Mouse (Mus musculus): ENCODE data around the gene Btbd35f27. TPM values are rescaled to one million over a fixed set of nuclear protein-coding genes. Genes with fewer than 3 reads are reported as not detected.
"Not testable (repeated sequence)": the region's sequence is repeated elsewhere in the genome, so short reads cannot be mapped to it uniquely, and the experiment has no call there.

The Btbd35f27 gene
- total RNA-seq (2014; fragmentation: Nextera tagmentation) (not detected in 2 replicates), total RNA-seq (2017) (not detected in 2 replicates)

DNA sequence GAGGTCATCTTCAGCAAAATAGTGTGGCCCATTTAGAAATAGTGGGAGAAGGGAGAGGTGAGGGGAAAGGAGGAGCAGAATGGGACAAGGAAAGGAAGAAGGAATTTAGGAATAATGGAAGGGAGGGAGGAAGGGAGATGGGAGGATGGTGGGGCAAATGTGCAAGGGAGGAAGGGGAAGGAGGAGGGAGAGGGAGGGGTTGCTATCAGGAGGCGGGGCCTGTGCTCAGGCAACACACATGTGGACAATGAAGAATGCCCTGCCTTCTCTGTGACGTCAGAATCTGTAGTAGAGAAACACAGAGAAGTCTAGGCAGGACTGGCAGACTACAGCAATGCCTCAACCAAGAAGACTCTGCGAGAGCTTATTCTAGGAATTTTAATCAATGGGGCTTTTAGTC, at the start of gene Btbd35f27:
Btbd35f27 (plus strand) TSS at position 301 of the 400 bp plus-strand sequence.
- not testable (repeated sequence) for ATAC-seq (replicated peaks; ENCODE audit: low FRiP score, low TSS enrichment, poor library complexity, severe bottlenecking)

Other genes starting within 250 kb of the Btbd35f27 start
- gene Btbd35f4, start 151.6 kb upstream of the Btbd35f27 start, total RNA-seq (2014; fragmentation: Nextera tagmentation) = not detected in 2 replicates
- not detected in 2 replicates for gene Btbd35f4, start 151.6 kb upstream of the Btbd35f27 start, total RNA-seq (2017)